Mouse (Mus musculus): ENCODE data around the gene Gja5. TPM values are rescaled to one million over a fixed set of nuclear protein-coding genes. Genes with fewer than 3 reads are reported as not detected.

The Gja5 gene
- polyA plus RNA-seq (2011; ENCODE audit: insufficient read depth, insufficient read length, low replicate concordance, missing spikeins), result 0.59 and 1.6 TPM in 2 replicates

DNA sequence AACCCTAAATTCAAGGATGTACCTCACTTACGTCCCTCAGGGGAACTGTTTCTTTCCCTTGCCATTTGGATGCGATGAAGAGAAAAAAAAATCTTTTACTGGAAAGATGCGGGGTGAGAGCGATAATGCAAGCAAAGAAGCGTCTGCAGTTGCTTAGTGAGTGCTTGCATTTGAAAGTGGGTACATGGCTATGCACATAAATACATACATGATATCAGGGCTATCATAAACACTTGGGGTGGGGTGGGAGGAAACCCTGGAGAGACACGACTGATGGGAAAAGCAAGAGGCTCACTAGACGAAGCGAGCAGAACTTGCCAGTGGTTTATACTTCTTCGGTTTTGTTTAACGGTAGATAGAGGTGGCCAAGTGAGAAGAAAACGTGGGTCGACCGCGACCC, at the start of gene Gja5:
Gja5 (plus strand) TSS at position 301 of the 400 bp plus-strand sequence.
- H3K27ac ChIP-seq (ENCODE audit: control insufficient read depth, insufficient read depth, low read depth, low read length, poor library complexity), result peak within 1 kb of the TSS; percentile 1; the same call in 1 of the 2 replicates
- WGBS, result 17% methylated on average over 14 of the region's 14 CpGs
- TF ChIP-seq POLR2A (IDR thresholded peaks at IDR 0.05; ENCODE audit: borderline replicate concordance, control insufficient read depth, low read depth, low read length), result no peak
- TF ChIP-seq CTCF (IDR thresholded peaks at IDR 0.05; ENCODE audit: control insufficient read depth, insufficient read depth, low read length), result no peak
- H3K4me3 ChIP-seq (replicated peaks; ENCODE audit: control insufficient read depth, low read depth, low read length), result peak within 1 kb of the TSS; percentile 95
- no peaks in the 10 kb centered on the region; the same call in 1 of the 2 replicates for H3K4me1 ChIP-seq (ENCODE audit: control insufficient read depth, insufficient read depth, low read length)

DNA sequence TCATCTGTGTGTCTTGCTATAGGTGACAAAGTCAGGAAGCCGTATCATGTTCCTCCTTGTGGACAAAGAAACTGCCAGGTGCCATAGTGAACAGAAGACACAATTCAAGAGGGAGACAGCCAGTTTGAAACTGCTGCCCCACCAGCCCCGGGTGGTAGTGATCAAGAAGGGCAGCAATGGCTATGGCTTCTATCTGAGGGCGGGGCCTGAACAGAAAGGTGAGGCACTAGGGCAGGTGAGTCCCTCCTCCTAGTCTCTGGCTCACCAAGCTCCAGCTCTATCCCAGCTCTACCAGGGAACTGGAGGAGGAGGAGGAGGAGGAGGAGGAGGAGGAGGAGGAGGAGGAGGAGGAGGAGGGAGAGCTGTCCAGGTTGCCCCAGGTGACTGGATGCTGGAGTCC, 48.7 kb upstream of the Gja5 start:
- TF ChIP-seq POLR2A (IDR thresholded peaks at IDR 0.05; ENCODE audit: borderline replicate concordance, control insufficient read depth, low read depth, low read length), result no peak
- no peak for TF ChIP-seq CTCF (IDR thresholded peaks at IDR 0.05; ENCODE audit: control insufficient read depth, insufficient read depth, low read length)
- no peak overlapping the region; the same call in 1 of the 2 replicates for H3K27ac ChIP-seq (ENCODE audit: control insufficient read depth, insufficient read depth, low read depth, low read length, poor library complexity)
- H3K4me3 ChIP-seq (replicated peaks; ENCODE audit: control insufficient read depth, low read depth, low read length), result no peak overlapping the region
- H3K4me1 ChIP-seq (ENCODE audit: control insufficient read depth, insufficient read depth, low read length), result no peaks in the 10 kb centered on the region
- 76% methylated on average over 3 of the region's 3 CpGs for WGBS

DNA sequence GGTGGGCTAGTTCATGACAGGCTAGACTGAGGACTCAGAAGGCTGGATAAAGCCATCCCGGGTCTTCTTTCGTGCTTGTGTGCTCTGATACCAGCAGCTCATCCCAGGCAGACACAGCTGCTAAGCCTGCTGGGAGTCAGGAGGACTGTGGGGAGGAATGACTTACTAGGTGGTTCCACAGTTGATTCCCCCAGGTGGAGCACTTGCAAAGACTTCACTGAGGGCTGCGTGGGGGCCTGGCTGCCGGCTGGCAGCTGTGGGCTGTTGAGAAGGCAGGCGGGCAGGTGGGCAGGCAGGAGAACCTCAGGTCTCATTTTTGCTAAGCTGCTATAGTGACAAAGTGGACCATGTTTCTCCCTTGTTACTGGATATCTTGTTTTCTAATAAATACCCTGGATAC, 44.0 kb upstream of the Gja5 start:
- no peak overlapping the region; the same call in 1 of the 2 replicates for H3K27ac ChIP-seq (ENCODE audit: control insufficient read depth, insufficient read depth, low read depth, low read length, poor library complexity)
- H3K4me1 ChIP-seq (ENCODE audit: control insufficient read depth, insufficient read depth, low read length), result no peaks in the 10 kb centered on the region
- 90% methylated on average over 5 of the region's 5 CpGs for WGBS
- H3K4me3 ChIP-seq (replicated peaks; ENCODE audit: control insufficient read depth, low read depth, low read length), result no peak overlapping the region
- no peak for TF ChIP-seq CTCF (IDR thresholded peaks at IDR 0.05; ENCODE audit: control insufficient read depth, insufficient read depth, low read length)

DNA sequence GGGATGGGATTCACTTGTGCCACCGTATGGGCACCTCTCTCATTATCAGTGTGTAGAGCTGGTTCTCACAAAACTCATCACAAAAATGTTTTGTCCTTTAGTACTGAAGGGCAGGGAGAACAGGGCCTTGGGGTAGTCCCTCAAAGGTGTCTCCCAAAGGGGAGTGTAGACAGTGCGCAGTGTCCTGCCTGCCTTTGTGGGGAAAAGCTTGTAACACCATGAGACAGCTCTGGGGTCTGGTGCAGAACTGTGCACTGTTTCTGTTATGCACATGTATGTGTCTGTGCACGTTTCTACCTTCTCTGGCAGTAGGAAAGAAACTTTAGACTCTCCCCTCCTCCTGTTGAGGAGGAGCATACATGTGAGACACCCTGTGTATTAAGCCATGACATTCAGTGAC, 36.6 kb upstream of the Gja5 start:
- Histone ChIP-seq H3K27ac (ENCODE audit: control insufficient read depth, insufficient read depth, low read depth, low read length, poor library complexity) (no peak overlapping the region), H3K4me1 (ENCODE audit: control insufficient read depth, insufficient read depth, low read length) (no peaks in the 10 kb centered on the region), H3K4me3 (replicated peaks; ENCODE audit: control insufficient read depth, low read depth, low read length) (no peak overlapping the region)
- no peak for TF ChIP-seq CTCF (IDR thresholded peaks at IDR 0.05; ENCODE audit: control insufficient read depth, insufficient read depth, low read length)
- no peak for TF ChIP-seq POLR2A (IDR thresholded peaks at IDR 0.05; ENCODE audit: borderline replicate concordance, control insufficient read depth, low read depth, low read length)
- WGBS, result 88% methylated on average over 3 of the region's 3 CpGs

DNA sequence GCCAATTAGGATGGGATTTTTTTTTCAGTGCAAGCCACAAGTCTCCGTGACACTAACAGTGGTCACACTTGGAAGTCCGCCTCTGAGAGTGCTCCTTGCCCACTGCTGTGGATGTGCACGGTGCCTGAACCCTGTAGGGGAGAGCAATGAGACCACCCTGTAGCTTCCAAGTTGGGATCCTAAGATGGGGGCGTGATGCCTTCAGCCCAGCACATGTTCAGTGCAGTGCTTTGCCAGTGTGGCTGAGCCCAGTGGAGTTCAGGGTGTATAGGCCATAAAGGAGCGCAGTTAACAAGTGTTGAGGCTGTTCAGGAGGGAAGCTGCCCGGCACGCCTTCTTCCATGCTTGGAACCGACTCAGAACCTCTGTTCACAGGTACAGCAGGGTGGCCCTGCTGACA, 35.9 kb upstream of the Gja5 start:
- Histone ChIP-seq H3K4me1 (ENCODE audit: control insufficient read depth, insufficient read depth, low read length) (no peaks in the 10 kb centered on the region), H3K27ac (ENCODE audit: control insufficient read depth, insufficient read depth, low read depth, low read length, poor library complexity) (no peak overlapping the region), H3K4me3 (replicated peaks; ENCODE audit: control insufficient read depth, low read depth, low read length) (no peak overlapping the region)
- no peak for TF ChIP-seq CTCF (IDR thresholded peaks at IDR 0.05; ENCODE audit: control insufficient read depth, insufficient read depth, low read length)
- TF ChIP-seq POLR2A (IDR thresholded peaks at IDR 0.05; ENCODE audit: borderline replicate concordance, control insufficient read depth, low read depth, low read length), result no peak
- WGBS, result 87% methylated on average over 8 of the region's 8 CpGs

DNA sequence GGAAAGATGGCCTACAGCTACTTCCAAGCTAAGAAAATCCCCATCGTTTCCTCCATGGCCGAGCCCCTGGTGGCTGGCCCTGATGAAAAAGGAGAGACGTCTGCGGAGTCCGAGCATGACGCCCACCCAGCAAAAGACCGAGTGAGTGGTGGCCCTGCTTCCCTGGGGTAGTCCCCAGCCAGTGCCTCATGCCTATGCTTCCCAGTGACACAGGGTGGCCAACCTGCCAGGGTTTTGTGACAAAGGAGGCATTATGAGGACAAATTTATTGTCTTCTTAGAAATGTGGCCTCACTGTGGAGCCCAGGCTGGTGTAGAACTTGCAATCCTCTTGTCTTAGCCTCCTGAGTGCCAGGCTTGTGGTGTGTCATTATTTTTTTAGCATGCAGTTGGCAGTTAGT, 35.4 kb upstream of the Gja5 start:
- Histone ChIP-seq H3K27ac (ENCODE audit: control insufficient read depth, insufficient read depth, low read depth, low read length, poor library complexity) (no peak overlapping the region), H3K4me3 (replicated peaks; ENCODE audit: control insufficient read depth, low read depth, low read length) (no peak overlapping the region), H3K4me1 (ENCODE audit: control insufficient read depth, insufficient read depth, low read length) (no peaks in the 10 kb centered on the region)
- TF ChIP-seq POLR2A (IDR thresholded peaks at IDR 0.05; ENCODE audit: borderline replicate concordance, control insufficient read depth, low read depth, low read length), result no peak
- TF ChIP-seq CTCF (IDR thresholded peaks at IDR 0.05; ENCODE audit: control insufficient read depth, insufficient read depth, low read length), result no peak
- WGBS, result 95% methylated on average over 7 of the region's 7 CpGs

DNA sequence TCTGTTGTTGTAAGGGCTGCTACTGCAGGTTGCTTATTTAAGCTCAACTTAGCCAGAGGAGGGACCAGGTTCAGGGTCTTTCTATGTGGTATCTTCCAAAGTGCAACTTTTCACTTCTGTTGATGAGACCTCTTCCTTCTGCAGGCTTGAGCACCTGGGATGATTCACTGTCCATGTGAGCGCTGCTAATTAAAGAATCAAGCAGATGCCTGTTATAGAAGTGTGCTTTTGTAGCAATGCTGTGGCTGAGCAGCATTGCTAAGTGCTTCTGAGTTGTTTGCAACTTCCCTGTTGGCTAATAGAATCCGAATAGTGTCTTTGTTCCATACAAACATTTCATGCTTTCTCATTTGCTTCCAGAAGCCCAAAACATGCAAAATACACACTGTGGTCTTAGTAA, 34.2 kb upstream of the Gja5 start:
- 72% methylated on average over 2 of the region's 2 CpGs for WGBS
- H3K4me3 ChIP-seq (replicated peaks; ENCODE audit: control insufficient read depth, low read depth, low read length), result no peak overlapping the region
- H3K27ac ChIP-seq (ENCODE audit: control insufficient read depth, insufficient read depth, low read depth, low read length, poor library complexity), result no peak overlapping the region
- no peaks in the 10 kb centered on the region for H3K4me1 ChIP-seq (ENCODE audit: control insufficient read depth, insufficient read depth, low read length)
- TF ChIP-seq CTCF (IDR thresholded peaks at IDR 0.05; ENCODE audit: control insufficient read depth, insufficient read depth, low read length) (no peak), POLR2A (IDR thresholded peaks at IDR 0.05; ENCODE audit: borderline replicate concordance, control insufficient read depth, low read depth, low read length) (no peak)

DNA sequence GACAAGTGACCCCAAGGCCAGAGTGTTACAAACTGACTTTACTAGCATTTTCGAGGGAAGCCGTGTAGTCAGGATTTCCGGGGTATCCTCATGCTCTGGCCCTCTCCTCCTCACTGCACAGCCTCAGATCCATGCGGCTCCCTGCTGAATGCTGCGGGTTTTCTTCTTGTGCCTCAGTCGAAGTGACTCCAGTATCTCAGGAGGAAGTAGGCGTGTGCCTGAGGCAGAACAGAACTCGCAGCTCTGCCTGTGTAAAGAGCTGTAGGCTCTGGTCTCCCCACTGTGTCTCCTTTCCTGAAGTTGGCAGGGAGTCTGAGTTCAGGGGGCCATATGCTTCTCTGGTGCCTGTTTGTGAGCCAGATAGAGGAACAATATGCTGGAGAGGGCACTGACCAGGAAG, 33.4 kb upstream of the Gja5 start:
- Histone ChIP-seq H3K4me1 (ENCODE audit: control insufficient read depth, insufficient read depth, low read length) (no peaks in the 10 kb centered on the region), H3K4me3 (replicated peaks; ENCODE audit: control insufficient read depth, low read depth, low read length) (no peak overlapping the region), H3K27ac (ENCODE audit: control insufficient read depth, insufficient read depth, low read depth, low read length, poor library complexity) (no peak overlapping the region)
- TF ChIP-seq CTCF (IDR thresholded peaks at IDR 0.05; ENCODE audit: control insufficient read depth, insufficient read depth, low read length) (no peak), POLR2A (IDR thresholded peaks at IDR 0.05; ENCODE audit: borderline replicate concordance, control insufficient read depth, low read depth, low read length) (no peak)
- WGBS, result 81% methylated on average over 8 of the region's 8 CpGs

DNA sequence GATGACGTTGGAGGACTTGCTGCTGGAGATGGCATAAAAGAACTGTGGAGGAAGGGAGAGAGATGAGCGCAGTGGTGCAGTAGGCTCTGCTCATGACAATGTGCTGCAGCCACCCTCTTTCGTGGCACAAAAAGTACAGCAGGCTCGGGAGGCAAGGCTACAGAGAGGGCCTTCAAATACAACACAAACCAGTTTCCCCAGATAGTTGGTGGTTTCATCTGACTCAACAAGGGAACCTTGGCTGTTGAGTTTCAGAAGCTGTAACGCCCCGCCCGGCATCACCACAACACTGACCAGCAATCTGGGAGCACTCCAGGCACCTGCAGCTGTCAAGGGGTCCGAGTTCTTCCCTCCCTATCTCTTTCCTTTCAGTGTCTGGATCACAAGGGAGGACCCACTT, 32.0 kb upstream of the Gja5 start:
- H3K4me3 ChIP-seq (replicated peaks; ENCODE audit: control insufficient read depth, low read depth, low read length), result no peak overlapping the region
- no peaks in the 10 kb centered on the region for H3K4me1 ChIP-seq (ENCODE audit: control insufficient read depth, insufficient read depth, low read length)
- no peak for TF ChIP-seq POLR2A (IDR thresholded peaks at IDR 0.05; ENCODE audit: borderline replicate concordance, control insufficient read depth, low read depth, low read length)
- no peak for TF ChIP-seq CTCF (IDR thresholded peaks at IDR 0.05; ENCODE audit: control insufficient read depth, insufficient read depth, low read length)
- H3K27ac ChIP-seq (ENCODE audit: control insufficient read depth, insufficient read depth, low read depth, low read length, poor library complexity), result no peak overlapping the region
- WGBS, result 91% methylated on average over 8 of the region's 8 CpGs

Data from bone marrow, adult 2 months (tissue).